Mouse (Mus musculus) left cerebral cortex, postnatal 14 days (tissue): ENCODE data around the gene Olfr1228. TPM values are rescaled to one million over a fixed set of nuclear protein-coding genes. Genes with fewer than 3 reads are reported as not detected.

ENCODE experiments used
- DNase-seq, 2 experiments: peaks; one replicate each; pipeline ENCODE4 v3.0.0; 2021 to 2022; ENCODE audit warnings: low spot score in 2 of 2, mixed read lengths in 1 of 2
- intact Hi-C: fragments of 180-260 bp; cut with DNase I; formaldehyde crosslinking; loops from one replicate; pipeline ENCODE4 v1.15.1; 2025
- long read RNA-seq, 2 experiments: library from polyadenylated mRNA; stranded (forward); transcript quantifications; one replicate each; pipeline ENCODE4 v2.0.0; 2021
- total RNA-seq, 2 experiments: library from RNA; stranded (reverse); gene quantifications; 2 replicates each; pipeline ENCODE4 v1.2.3; 2021

The Olfr1228 gene
- total RNA-seq = not detected
- long read RNA-seq, experiment 1 = 0 reads
- long read RNA-seq, experiment 2 = 0 reads

GRCm38 (mm10) chr2:89253962-89254361 is at the start of gene Olfr1228:
Olfr1228 (minus strand) TSS chr2:89254062.
- DNase-seq = no peak
- intact Hi-C loops = no loop called here

GRCm38 (mm10) chr2:89297168-89297567 is 43.3 kb upstream of the Olfr1228 start, which contains the start of gene Olfr1230:
Olfr1230 (minus strand) TSS chr2:89297268.
- DNase-seq = no peak
- intact Hi-C loops = no loop called here

GRCm38 (mm10) chr2:89287914-89288313 is 34.1 kb upstream of the Olfr1228 start, which contains the start of gene Olfr1229:
Olfr1229 (minus strand) TSS chr2:89288014.
- intact Hi-C loops = no loop called here
- DNase-seq = no peak

GRCm38 (mm10) chr2:89199948-89200347 is 53.9 kb downstream of the Olfr1228 start, which contains the start of gene Olfr1226:
Olfr1226 (minus strand) TSS chr2:89200048.
- intact Hi-C loops = no loop called here

More at GRCm38 (mm10) chr2:89199948-89200347, 53.9 kb downstream of the Olfr1228 start, which contains the start of gene Olfr1226:
- no peak for DNase-seq

Other genes starting within 250 kb of the Olfr1228 start
- gene Olfr1215, start 247.1 kb downstream of the Olfr1228 start, total RNA-seq = not detected
- gene Olfr1216, start 235.7 kb downstream of the Olfr1228 start, total RNA-seq = not detected
- gene Olfr1217, start 222.0 kb downstream of the Olfr1228 start, total RNA-seq = not detected
- not detected for gene Olfr1218, start 192.9 kb downstream of the Olfr1228 start, total RNA-seq
- not detected for gene Olfr1219, start 170.5 kb downstream of the Olfr1228 start, total RNA-seq
- gene Olfr1220, start 147.2 kb downstream of the Olfr1228 start, total RNA-seq = not detected
- gene Olfr1221, start 136.8 kb downstream of the Olfr1228 start, total RNA-seq = not detected
- gene Olfr1222, start 121.0 kb downstream of the Olfr1228 start, total RNA-seq = not detected
- gene Olfr1223, start 102.5 kb downstream of the Olfr1228 start, total RNA-seq = not detected
- gene Olfr1224-ps1, start 90.0 kb downstream of the Olfr1228 start, total RNA-seq = not detected
- not detected for gene Olfr1225, start 79.4 kb downstream of the Olfr1228 start, total RNA-seq
- not detected for gene Olfr1226, start 54.0 kb downstream of the Olfr1228 start, total RNA-seq
- not detected for gene Olfr1229, start 34.0 kb upstream of the Olfr1228 start, total RNA-seq
- gene Olfr1230, start 43.2 kb upstream of the Olfr1228 start, total RNA-seq = not detected
- not detected for gene Olfr1231, start 53.0 kb upstream of the Olfr1228 start, total RNA-seq
- not detected for gene Olfr1232, start 75.6 kb upstream of the Olfr1228 start, total RNA-seq
- not detected for gene Olfr1233, start 88.3 kb upstream of the Olfr1228 start, total RNA-seq
- gene Olfr1234, start 110.8 kb upstream of the Olfr1228 start, total RNA-seq = not detected
- gene Olfr1238, start 155.6 kb upstream of the Olfr1228 start, total RNA-seq = not detected
- not detected for gene Olfr1239, start 166.3 kb upstream of the Olfr1228 start, total RNA-seq
- gene Olfr1240, start 188.9 kb upstream of the Olfr1228 start, total RNA-seq = not detected
- not detected for gene Olfr1241, start 233.1 kb upstream of the Olfr1228 start, total RNA-seq
- gene Olfr1242, start 244.3 kb upstream of the Olfr1228 start, total RNA-seq = not detected